Comparison of ENCODE assay signal across 8 mouse cellular contexts in the genomic region with DNA sequence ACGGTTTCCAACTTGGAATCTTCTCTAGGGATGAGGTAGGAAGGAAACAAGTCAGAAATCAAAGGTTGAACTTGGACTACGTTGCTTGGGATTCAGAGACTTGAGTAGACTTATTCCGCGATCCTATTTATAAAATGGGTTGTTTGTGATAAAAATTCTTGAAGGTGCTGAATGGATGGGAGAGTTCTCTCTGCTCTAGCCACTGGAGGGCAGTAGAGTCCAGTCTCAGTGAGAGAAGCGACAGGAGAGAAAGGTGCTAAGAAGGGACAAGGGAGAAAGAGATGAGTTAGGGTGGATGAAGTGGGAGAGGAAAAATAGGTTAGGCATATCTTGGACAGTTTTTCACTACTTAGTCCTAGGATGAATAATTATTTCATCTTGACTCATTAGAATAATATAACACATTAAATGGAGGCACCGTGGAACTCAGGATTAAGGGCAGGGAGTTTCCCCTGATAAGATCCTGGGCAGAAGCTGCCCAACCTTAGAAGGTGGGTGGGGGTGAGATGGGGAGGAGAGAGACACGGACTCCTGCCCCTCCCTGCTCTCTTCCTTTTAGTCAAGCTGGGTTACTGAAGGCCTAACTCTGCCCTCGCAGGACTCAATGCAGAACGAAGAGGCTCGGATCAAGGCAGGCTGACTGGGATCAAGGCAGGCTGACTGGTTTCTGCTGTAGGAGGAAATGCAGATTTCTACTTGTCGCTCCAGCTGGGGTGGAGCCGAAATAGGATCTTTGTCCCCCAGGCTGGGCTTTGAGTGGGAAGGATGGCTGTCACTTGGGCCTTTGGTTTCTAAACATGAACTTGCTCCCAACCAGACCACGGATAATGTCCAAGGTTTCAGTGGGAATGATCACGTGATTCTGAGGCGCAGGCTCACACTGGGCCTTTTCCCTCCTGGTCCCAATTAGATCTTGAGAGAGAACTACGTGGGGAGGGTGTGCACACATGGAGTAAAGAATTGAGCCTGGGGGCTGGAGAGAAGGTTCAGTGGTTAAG. TPM values are rescaled to one million over a fixed set of nuclear protein-coding genes. Genes with fewer than 3 reads are reported as not detected.
DNase-seq lines count a peak whose midpoint lies in the region; ATAC-seq lines count a peak whose summit lies in the region.

No protein-coding gene starts in this region.

- intact Hi-C loops in left cerebral cortex, postnatal 14 days (cut with DNase I) = loop anchor here (2.0 to 10.0 kb wide), 4 partner anchors 51 to 203 kb away; a partner anchor contains a TSS

- DNase-seq in gastrocnemius, adult 18-20 months (ENCODE audit: low spot score) = peak; percentile 71
- no peak for DNase-seq in gastrocnemius, adult 8-10 months (ENCODE audit: low spot score in 2 of 2)
- DNase-seq in cerebellum, postnatal 10 days = peak; percentile 89 to 91
- DNase-seq in frontal cortex, postnatal 36 days (ENCODE audit: low spot score in 2 of 2) = peak; percentile 73
- DNase-seq in left cerebral cortex, postnatal 14 days (ENCODE audit: low spot score in 2 of 2) = peak; percentile 81 to 84
- DNase-seq in right cerebral cortex, postnatal 4 days = peak; percentile 72

- peak; percentile 71 for ATAC-seq in inflammation-experienced regulatory T-cells, adult 6 months
- peak; percentile 72 for ATAC-seq in megakaryocyte progenitor cell, adult 5-6 weeks (replicated peaks; ENCODE audit: poor library complexity)

RNA-seq across cellular contexts. Expression of a gene that starts 0.8 kb away (rescaled TPM):
- not detected for total RNA-seq in gastrocnemius, adult 18-20 months (2021)
- not detected for total RNA-seq in gastrocnemius, adult 8-10 months (2022)
- polyA plus RNA-seq in inflammation-experienced regulatory T-cells, adult 6 months (2017; shearing (Covaris generic)) = 1 to 10 TPM in 1 of 3 experiments, under 1 TPM in 1, not detected in 1; 0.54 to 1.4 TPM
- total RNA-seq in left cerebral cortex, postnatal 14 days (2021) = 1 to 10 TPM; 4.7 to 7.2 TPM
- 0.96 TPM in 1 of 2 replicates, not detected in the other for total RNA-seq in megakaryocyte progenitor cell, adult 5-6 weeks (2015)
- total RNA-seq in megakaryocyte progenitor cell, adult 5-6 weeks (2017) = 0.33 and 0.71 TPM in 2 replicates

RNA-seq across cellular contexts. Expression of a gene that starts 8.5 kb away (rescaled TPM):
- total RNA-seq in gastrocnemius, adult 18-20 months (2021) = not detected
- total RNA-seq in gastrocnemius, adult 8-10 months (2022) = not detected
- polyA plus RNA-seq in inflammation-experienced regulatory T-cells, adult 6 months (2017; shearing (Covaris generic)) = under 1 TPM in 2 of 3 experiments, not detected in 1; 0.09 to 0.25 TPM
- total RNA-seq in left cerebral cortex, postnatal 14 days (2021) = 1 to 10 TPM; 1.0 to 1.4 TPM
- 0.15 and 0.49 TPM in 2 replicates for total RNA-seq in megakaryocyte progenitor cell, adult 5-6 weeks (2015)
- total RNA-seq in megakaryocyte progenitor cell, adult 5-6 weeks (2017) = 0.37 and 0.84 TPM in 2 replicates

RNA-seq across cellular contexts. Expression of a gene that starts 15.9 kb away (rescaled TPM):
- total RNA-seq in gastrocnemius, adult 18-20 months (2021) = 100 to 1,000 TPM; 110 to 128 TPM
- total RNA-seq in gastrocnemius, adult 8-10 months (2022) = 100 to 1,000 TPM in 2 of 4 experiments, 10 to 100 TPM in 2; 46.7 to 104 (median 77.5) TPM
- 10 to 100 TPM; 48.9 to 70.1 (median 58.1) TPM for polyA plus RNA-seq in inflammation-experienced regulatory T-cells, adult 6 months (2017; shearing (Covaris generic))
- 100 to 1,000 TPM in 1 of 2 experiments, 10 to 100 TPM in 1; 99.0 to 109 TPM for total RNA-seq in left cerebral cortex, postnatal 14 days (2021)
- 50.2 and 52.3 TPM in 2 replicates for total RNA-seq in megakaryocyte progenitor cell, adult 5-6 weeks (2015)
- 35.5 and 52.3 TPM in 2 replicates for total RNA-seq in megakaryocyte progenitor cell, adult 5-6 weeks (2017)

RNA-seq across cellular contexts. Expression of a gene that starts 16.0 kb away (rescaled TPM):
- 10 to 100 TPM; 26.0 to 28.9 TPM for total RNA-seq in gastrocnemius, adult 18-20 months (2021)
- 10 to 100 TPM; 25.6 to 30.3 (median 29.0) TPM for total RNA-seq in gastrocnemius, adult 8-10 months (2022)
- 10 to 100 TPM; 24.6 to 32.9 (median 30.1) TPM for polyA plus RNA-seq in inflammation-experienced regulatory T-cells, adult 6 months (2017; shearing (Covaris generic))
- total RNA-seq in left cerebral cortex, postnatal 14 days (2021) = 10 to 100 TPM; 41.0 to 44.4 TPM
- 7.6 and 9.8 TPM in 2 replicates for total RNA-seq in megakaryocyte progenitor cell, adult 5-6 weeks (2015)
- 31.7 and 34.1 TPM in 2 replicates for total RNA-seq in megakaryocyte progenitor cell, adult 5-6 weeks (2017)

RNA-seq across cellular contexts. Expression of a gene that starts 27.3 kb away (rescaled TPM):
- under 1 TPM; 0.53 to 0.90 TPM for total RNA-seq in gastrocnemius, adult 18-20 months (2021)
- under 1 TPM; 0.34 to 0.63 (median 0.44) TPM for total RNA-seq in gastrocnemius, adult 8-10 months (2022)
- polyA plus RNA-seq in inflammation-experienced regulatory T-cells, adult 6 months (2017; shearing (Covaris generic)) = 10 to 100 TPM; 73.5 to 84.6 (median 78.0) TPM
- 1 to 10 TPM; 1.8 to 1.9 TPM for total RNA-seq in left cerebral cortex, postnatal 14 days (2021)
- 30.2 and 31.7 TPM in 2 replicates for total RNA-seq in megakaryocyte progenitor cell, adult 5-6 weeks (2015)
- 68.0 and 70.5 TPM in 2 replicates for total RNA-seq in megakaryocyte progenitor cell, adult 5-6 weeks (2017)

Comparison
In these comparisons a context has a peak if more than half of its experiments do, and no peak if none do; other contexts are left out.
1. DNase-seq: peak in gastrocnemius, adult 18-20 months (single experiment), cerebellum, postnatal 10 days (2 of 2), frontal cortex, postnatal 36 days (2 of 2), left cerebral cortex, postnatal 14 days (2 of 2) and right cerebral cortex, postnatal 4 days (single experiment); none in gastrocnemius, adult 8-10 months (0 of 2).